Mouse (Mus musculus) monocyte, adult 5-6 weeks (primary cell): ENCODE measurements around the gene Pole2. TPM values are rescaled to one million over a fixed set of nuclear protein-coding genes. Genes with fewer than 3 reads are reported as not detected.

Experiments used
- ATAC-seq: fragments of 153-309, 156-312 bp; replicated peaks from 2 replicates; pipeline ENCODE4 v1.8.0; 2017; ENCODE audit warnings: mild to moderate bottlenecking; ENCODE audit not compliant: low TSS enrichment, insufficient number of reproducible peaks, severe bottlenecking, poor library complexity, low FRiP score
- total RNA-seq: library from RNA; stranded (forward); fragments of 200-1000, 200-491, 200-594 nt; gene quantifications from 3 replicates; pipeline ENCODE4 v1.2.3, GENCODE M21; 2017

Gene Pole2
- total RNA-seq, 1 experiment from 2014 or later, result 9.3 TPM

DNA sequence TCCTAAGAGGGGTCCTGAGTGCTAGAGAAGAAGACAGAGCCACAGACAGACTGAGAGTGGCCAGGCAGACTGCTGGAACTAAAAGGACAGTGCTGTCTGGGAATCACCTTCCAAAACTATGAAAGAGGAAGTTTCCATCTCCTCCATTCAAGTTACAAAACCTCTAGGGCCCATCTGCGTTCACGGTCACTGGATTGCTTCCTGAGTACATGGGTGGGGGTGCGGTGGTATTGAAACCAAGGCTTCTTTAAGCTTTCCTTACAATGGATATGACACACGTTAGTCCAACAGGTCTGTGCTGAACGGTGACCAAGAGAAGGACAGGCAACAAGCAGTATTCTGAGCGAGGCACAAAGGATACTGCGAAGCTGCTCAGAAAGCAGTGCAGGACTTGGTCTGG, 13.6 kb downstream of the Pole2 start:
- ATAC-seq, result no peak

DNA sequence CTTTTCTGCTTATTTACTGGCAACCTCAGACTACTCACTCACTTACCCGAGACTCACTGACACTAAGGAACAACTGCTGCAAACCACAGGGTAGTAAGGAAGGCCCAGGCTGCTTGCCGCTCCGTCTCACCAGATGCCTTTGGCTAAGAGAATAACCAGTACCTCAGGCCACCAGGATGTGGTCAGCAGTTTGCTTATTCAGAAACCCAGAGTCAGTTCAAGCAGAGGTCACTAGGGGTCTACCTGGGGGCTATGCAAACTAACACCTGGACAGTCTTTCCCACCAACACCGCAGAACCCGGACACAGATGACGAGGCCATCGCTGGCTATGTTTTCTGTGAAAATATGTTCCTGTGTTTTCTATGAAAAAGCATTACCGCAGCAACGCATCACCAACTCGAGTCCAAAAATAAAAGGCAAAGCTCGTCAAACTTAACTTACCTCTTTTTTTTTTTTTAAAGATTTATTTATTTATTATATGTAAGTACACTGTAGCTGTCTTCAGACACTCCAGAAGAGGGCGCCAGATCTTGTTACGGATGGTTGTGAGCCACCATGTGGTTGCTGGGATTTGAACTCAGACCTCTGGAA, 14.7 kb downstream of the Pole2 start:
- no peak for ATAC-seq

DNA sequence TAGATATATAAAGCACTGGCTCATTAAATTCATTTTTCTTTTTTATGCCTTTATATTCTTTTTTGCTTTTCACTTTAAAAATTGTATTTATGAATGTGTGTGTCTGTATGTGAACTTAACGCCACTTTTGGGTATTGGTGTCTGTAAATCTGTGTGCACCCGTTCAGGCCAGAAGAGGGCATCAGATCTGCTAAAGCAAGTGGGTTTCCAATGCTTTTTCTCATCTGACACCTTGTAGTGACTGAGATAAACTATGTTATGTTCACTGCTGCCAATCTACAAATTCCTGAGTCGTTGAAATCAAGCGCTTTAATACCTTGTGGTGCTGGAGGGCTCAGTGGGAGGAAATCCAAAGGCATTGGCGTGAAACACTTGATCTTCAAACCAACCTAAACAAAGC, 16.9 kb downstream of the Pole2 start:
- no peak for ATAC-seq

- ATAC-seq, result no peak
Measured at GRCm38 (mm10) chr12:69210056-69210979, 17.7 kb downstream of the Pole2 start.

- ATAC-seq, result no peak
Measured at GRCm38 (mm10) chr12:69208520-69208919, 19.5 kb downstream of the Pole2 start.

DNA sequence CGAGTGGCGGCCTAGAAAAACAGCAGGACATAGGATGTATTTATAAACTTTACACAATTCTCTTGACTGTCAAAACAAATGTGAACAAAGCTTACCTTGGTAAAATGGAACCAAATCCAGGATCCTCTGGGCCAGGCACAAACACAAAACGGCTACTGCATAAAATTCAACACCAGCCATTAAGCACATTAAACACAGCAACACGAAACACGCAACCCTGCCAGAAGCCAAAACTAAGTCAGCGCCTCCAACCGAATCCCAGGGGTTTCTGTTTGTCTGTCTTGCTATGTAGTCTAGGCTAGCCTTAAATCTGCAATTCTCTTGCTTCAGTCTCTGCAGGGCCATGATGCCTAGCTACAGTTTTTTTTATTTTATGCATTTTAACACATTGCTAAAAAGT, 20.1 kb downstream of the Pole2 start:
- no peak for ATAC-seq

- no peak for ATAC-seq
Measured at GRCm38 (mm10) chr12:69207396-69207795, 20.6 kb downstream of the Pole2 start.

GRCm38 (mm10) chr12:69204052-69204833, 23.8 kb downstream of the Pole2 start, which contains the start of gene Gm49384:
Gene Gm49384, minus strand, starts transcription at chr12:69204267.
- ATAC-seq, result no peak

GRCm38 (mm10) chr12:69198985-69199384, 29.0 kb downstream of the Pole2 start:
- ATAC-seq, result no peak

- peak; percentile 48; the same call in 1 of the 2 replicates for ATAC-seq
Measured at GRCm38 (mm10) chr12:69198164-69198535, 29.8 kb downstream of the Pole2 start, which contains the start of gene Dnaaf2. Gene Dnaaf2, minus strand, starts transcription at chr12:69198429.

GRCm38 (mm10) chr12:69197378-69198163, 30.4 kb downstream of the Pole2 start:
- 0 out of 2 replicates have a peak, but pooled peaks have one; percentile 32 for ATAC-seq

- peak; percentile 62 for ATAC-seq
Measured at GRCm38 (mm10) chr12:69196444-69197377, 31.3 kb downstream of the Pole2 start, which contains the start of gene Gm49383. Gene Gm49383, minus strand, starts transcription at chr12:69197104.

- ATAC-seq, result no peak
Measured at GRCm38 (mm10) chr12:69192637-69193036, 35.4 kb downstream of the Pole2 start.

- ATAC-seq, result no peak
Measured at GRCm38 (mm10) chr12:69191396-69191795, 36.6 kb downstream of the Pole2 start.

DNA sequence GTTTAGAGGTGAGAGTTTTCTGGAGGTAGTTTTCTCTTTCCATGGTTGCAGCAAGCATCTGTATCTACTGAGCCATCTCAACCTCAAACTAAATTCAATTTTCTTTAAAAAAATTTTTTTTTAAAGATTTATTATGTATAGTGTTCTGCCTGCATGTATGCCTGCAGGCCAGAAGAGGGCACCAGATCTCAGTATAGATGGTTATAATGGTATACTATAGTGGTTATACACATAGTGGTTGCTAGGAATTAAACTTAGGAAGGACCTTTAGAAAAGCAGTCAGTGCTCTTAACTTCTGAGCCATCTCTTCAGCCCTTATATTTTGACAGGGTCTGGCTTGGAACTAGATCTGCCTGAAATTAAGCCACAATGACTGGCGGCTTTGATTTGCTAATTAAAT, 37.5 kb downstream of the Pole2 start:
- ATAC-seq, result no peak

DNA sequence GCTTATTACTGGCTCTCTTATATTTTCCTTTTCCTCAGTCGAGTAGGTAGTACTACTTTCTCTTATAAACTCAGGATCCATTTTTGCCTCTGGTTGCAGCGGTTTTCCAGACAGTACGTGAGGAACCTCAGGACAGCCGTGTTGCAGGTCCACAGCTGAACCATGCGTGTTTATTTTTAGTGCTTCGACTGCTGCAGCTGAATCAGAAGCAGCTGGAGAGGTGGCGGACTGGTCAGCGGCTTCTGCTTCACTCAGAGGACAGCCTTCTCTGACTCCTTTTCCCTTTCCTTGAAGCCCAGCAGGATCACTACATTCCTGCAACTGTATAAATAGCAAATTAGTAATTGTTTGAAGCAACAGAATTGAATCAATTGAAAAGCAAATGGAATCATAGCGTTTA, 37.9 kb downstream of the Pole2 start:
- ATAC-seq, result no peak

GRCm38 (mm10) chr12:69186811-69187471, 41.1 kb downstream of the Pole2 start:
- no peak for ATAC-seq
